Mouse (Mus musculus) layer of hippocampus, postnatal 36 days (tissue): ENCODE measurements around the gene Adgb. TPM values are rescaled to one million over a fixed set of nuclear protein-coding genes. Genes with fewer than 3 reads are reported as not detected.
A peak's percentile ranks its signal among the peaks of the same experiment; 100 is the strongest.

Experiments
- DNase-seq, 2 experiments: peaks; one replicate each; pipeline ENCODE4 v3.0.0; 2022
- total RNA-seq, 2 experiments: library from RNA; stranded (reverse); gene quantifications; 2 replicates each; pipeline ENCODE4 v1.2.3; 2021

Adgb gene
- total RNA-seq, 2 experiments from 2014 or later: 0.40 to 0.56 TPM

- DNase-seq: no peak
Observed at GRCm38 (mm10) chr10:10350550-10350949, 121.6 kb downstream of the Adgb start.

DNA sequence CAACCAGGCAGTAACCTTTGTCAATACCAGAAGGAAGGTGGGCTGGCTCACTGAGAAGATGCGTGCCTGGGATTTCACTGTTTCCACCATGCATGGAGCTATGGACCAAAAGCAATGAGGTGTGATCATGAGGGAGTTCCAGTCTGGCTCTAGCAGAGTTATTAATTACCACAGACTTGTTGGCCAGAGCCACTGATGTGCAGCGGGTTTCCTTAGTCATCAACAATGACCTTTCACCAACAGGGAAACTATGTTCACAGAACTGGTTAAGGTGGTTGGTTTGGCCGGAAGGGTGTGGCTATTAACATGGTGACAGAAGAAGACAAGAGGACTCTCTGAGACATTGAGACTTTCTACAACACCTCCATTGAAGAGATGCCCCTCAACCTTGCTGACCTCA is 128.2 kb downstream of the Adgb start:
- DNase-seq: no peak

DNA sequence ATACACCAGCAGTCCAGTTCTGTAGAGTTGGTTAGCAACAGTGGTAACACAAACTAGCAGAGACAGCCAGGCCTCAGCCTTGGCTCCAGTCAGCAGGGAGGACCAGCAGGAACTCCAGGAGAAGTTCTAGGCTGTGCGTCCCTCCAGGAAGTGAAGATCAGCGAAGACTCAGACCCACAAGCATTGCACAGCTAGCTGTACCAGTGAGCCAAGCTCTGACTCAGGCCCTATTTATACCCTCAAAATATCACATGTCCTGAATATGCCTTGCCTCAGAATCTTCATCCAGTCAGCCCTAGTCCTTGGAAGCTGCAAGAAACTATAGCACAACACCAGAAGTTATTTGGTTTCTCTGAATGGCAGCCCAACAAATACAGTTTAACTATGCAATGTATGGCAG is 146.6 kb downstream of the Adgb start:
- no peak for DNase-seq

DNA sequence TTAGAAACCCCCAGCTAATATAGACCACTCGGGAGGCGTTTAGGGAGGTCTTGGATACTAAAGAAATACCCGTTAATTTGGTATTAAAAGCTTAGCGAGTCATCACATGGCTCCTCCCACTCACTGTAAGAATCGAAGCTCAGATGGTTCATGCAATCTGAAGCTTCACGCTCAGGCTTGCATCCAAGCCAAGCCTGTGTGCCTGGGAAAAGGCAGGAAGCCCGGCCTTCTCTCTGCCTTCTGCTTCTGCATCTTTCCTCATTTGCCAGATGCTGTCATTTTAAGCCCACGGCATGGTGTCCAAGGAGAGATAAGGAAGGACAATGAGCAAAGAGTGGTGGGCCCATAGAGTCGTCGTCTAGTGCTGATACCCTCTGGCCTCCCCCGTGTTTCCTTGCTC is 149.2 kb downstream of the Adgb start:
- peak; percentile 59 to 68 for DNase-seq

DNA sequence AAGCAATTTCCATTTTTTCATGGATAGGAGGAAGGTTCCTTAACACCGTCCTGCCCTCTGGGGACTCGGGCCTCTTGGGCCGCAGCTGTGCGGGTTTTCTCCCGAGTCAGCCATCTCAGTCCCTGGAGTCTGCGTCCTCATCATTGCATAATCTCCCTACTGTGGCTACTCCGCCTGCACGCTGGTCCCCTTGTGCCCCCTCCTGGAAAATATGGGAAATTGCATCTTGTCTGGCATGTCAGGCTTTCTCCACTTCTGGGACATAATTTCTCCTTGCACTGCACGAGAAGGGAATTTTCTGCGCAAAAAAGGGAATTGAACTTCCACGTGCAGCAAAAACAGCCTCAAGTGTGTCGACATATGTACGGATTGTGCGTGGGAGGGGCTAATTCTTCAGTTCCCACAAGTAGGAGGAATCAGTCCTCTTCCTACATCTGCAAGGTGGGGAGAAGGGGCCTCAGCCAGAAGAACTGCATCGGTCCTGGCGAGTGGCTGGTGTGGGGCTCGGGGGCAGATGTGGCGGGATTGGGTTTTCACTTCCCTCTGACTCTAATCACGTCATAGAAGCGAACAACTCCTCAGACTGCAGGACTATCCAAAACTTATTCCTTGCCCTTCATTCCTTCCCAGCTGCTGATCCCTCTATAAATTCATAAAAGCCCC is 150.9 kb downstream of the Adgb start:
- DNase-seq: peak; percentile 65 to 70

GRCm38 (mm10) chr10:10320364-10321083 is 151.6 kb downstream of the Adgb start:
- peak in 1 of 2 experiments; percentile 8 for DNase-seq

GRCm38 (mm10) chr10:10318086-10318485 is 154.0 kb downstream of the Adgb start:
- no peak for DNase-seq

DNA sequence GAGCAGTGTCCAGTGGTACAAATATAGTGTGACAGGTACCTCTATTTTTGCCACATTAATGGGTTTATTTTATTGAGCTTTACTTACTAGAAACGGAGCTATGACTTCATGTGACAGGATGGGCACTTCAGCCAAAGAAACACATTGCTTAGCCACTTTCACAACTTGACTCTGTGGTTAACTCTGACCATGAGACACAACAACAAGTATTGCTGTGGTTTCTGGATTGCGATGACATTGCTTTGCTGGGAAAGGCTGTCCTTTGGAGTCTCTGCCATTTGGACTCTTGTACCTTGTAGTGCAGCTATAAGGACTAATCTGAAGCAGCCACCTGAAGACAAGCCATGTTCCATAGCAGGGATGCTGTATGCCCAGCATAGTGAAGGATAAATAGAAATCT is 156.5 kb downstream of the Adgb start:
- no peak for DNase-seq

GRCm38 (mm10) chr10:10314521-10314920 is 157.6 kb downstream of the Adgb start:
- no peak for DNase-seq

GRCm38 (mm10) chr10:10309877-10310426 is 162.2 kb downstream of the Adgb start:
- no peak for DNase-seq

GRCm38 (mm10) chr10:10309056-10309455 is 163.1 kb downstream of the Adgb start:
- DNase-seq: no peak

GRCm38 (mm10) chr10:10307384-10307783 is 164.7 kb downstream of the Adgb start:
- no peak for DNase-seq

DNA sequence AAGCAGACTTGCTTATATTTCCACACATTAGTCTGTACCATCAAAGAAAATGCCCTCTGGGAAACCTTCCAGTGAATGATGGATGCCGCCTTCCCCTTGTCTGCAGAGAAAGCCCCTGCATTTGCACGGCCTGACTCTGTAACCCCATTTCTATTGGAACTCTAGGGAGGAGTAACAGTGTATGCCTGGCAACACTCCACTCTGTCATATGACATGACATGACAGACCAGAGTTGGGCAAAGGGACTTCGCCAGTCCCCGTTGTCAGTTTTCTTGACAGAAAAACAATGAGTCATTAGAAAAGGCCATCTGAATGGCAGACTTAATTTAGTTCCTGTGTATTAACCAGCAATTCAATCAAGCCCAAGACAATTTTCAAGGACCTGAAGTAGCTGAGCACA is 167.8 kb downstream of the Adgb start:
- DNase-seq: no peak

GRCm38 (mm10) chr10:10301692-10302091 is 170.4 kb downstream of the Adgb start:
- DNase-seq: no peak

- DNase-seq: no peak
Observed at GRCm38 (mm10) chr10:10300915-10301439, 171.1 kb downstream of the Adgb start.

DNA sequence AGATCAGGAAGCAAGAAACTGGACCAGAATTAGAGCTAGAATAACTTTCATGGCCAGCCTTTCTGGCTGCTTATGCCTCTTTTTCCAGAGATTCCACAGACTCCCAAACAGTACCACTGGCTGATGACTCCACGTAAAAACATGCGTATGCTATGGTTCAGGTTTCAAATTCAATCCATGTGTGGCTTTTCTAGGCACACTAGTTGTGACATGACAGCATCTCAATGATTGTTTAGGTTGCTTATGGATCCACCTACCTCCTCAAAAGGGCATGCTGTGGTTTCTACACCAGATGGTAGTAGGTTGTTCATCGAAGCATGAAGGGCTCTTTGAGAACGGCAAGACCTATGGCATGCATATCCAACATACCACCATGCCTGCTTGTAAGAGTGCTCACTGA is 172.1 kb downstream of the Adgb start:
- no peak for DNase-seq

DNA sequence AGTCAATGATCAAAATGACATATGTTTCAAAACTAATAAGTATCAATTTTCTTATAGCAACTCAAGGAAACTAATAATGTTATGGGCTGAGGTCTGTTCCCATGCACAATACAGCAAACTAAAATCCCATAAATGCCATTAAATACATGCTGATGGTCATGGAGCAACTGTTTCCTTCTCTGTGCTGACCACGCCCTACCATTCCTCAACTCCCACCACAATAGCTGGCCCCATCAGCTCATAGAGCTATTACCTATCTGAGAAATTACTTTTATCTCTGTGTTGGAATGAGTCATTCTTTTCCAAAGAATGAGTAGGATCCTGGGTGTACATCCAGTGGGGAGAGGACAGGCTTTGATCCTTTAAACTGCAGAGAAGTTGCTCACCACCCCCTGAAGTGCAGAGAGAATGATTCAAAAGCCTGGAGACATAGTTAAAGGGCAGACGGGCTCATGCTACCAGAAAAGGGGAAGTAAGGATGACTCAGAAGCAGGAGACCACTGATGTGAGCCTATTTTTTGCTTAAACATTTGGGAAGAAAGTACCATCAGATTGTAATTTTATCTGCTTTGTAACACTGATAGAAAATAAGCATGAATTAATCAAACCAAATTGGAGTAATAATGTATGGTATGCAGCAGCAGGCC is 184.8 kb downstream of the Adgb start:
- DNase-seq: no peak

Other genes with a start within 250 kb of the Adgb start
- 1 to 10 TPM; 3.8 to 4.2 TPM for gene Rab32, start 85.9 kb upstream of the Adgb start, total RNA-seq
- not detected for gene Gm10944, start 209.0 kb upstream of the Adgb start, total RNA-seq